Mouse (Mus musculus) B cell, adult 2 months (primary cell): Measurements from ENCODE around the gene Psat1.

Experiments
- DNase-seq, 2 experiments: peaks; one replicate each; pipeline ENCODE4 v3.0.0; 2022

The Psat1 gene

GRCm38 (mm10) chr19:15924181-15924865 lies 22.8 kb downstream of the Psat1 start:
- DNase-seq = peak in 1 of 2 experiments; percentile 54

DNA sequence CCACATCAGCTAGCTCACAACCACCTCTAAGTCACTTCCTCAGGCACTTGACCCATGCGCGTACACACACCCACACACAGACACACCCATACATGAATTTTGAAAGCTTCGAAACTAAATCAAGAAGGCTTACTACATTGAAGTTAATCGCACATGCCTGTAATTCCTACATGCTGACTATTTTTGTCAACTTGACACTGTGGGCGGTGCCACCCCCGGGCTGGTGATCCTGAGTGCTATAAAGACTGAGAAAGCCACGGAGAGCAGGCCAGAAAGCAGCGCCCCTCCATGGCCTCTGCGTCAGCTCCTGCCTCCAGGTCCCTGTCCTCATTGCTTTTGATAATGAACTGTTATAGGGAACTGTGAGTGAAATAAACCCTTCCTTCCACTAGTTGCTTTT lies 23.7 kb downstream of the Psat1 start:
- peak; percentile 36 to 47 for DNase-seq

DNA sequence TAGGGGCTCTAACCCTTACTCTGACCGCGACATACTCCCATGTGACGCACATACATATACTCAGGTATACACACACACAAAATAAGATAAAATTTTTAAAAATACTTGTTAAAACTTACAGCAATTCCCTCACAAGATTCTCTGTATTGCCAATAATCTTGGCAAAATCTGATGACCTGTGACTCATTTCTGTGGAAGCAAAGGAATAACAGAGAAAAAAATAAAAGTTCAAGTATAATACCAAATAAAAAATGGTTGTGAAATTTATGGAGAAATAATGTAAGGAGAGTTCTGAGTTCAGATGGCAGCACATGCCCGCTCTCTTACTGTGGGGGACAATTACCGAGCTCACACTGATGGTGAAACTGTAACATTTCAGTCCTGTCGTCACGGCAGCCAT lies 27.8 kb downstream of the Psat1 start:
- no peak for DNase-seq

- no peak for DNase-seq
These were observed 29.0 kb downstream of the Psat1 start for GRCm38 (mm10) chr19:15918111-15918510.

DNA sequence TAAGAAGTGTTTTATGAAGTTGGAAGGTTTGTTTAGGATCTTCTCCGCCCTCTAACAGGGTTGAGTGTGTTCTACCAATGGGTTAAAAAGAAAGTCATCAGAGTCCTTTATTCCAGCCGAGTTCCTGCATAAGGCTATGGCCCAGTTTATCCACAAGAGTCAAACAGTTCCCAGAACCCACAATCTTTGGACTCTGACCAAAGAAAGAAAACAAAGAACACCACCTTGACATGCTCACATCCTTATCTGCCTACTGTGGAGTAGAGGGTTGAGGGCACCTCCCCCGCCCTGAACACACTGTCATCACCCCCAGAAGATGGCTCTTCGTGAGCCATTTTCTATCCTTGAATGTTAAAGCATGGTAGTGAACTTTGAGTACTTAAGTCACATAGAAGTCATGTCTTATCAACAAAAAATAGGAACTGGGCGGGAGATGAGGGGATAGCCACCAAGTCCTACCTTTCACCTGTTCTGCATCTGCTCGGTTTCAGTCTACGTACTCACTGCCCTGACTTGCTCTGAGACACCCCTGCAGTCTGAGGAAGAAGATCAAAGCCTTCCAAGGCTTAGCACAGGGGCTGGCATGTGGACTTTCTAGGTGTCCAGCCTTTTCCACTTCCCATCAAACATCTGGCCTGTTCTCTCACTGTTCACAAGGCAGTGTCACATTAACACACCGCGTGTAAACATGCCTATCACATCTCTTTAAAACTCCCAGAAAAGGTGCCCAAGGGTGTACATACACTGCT lies 33.7 kb downstream of the Psat1 start:
- no peak for DNase-seq

GRCm38 (mm10) chr19:15911441-15911840 lies 35.7 kb downstream of the Psat1 start:
- DNase-seq = no peak

GRCm38 (mm10) chr19:15910987-15911386 lies 36.1 kb downstream of the Psat1 start:
- no peak for DNase-seq

- no peak for DNase-seq
These were observed 36.6 kb downstream of the Psat1 start for GRCm38 (mm10) chr19:15910488-15910887.

DNA sequence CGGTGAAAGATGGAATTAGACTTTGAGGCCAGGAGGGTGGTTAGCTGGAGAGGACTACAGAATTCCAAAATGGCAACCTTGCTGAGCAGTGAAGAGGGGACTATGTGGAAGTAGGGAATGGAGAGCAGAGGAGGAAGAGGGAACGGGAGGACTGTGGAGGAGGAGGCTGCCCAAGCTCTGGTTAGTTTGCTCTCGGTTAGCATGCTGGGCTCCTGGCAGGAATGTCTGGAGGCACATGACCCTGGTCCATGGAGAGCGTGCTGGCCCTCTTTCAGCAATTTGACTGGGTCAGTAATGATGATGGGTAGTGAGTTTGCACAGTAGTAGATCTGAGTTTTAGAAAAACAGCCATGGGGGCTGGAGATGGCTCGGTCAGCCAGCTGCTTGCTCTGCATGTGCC lies 39.1 kb downstream of the Psat1 start:
- no peak for DNase-seq

DNA sequence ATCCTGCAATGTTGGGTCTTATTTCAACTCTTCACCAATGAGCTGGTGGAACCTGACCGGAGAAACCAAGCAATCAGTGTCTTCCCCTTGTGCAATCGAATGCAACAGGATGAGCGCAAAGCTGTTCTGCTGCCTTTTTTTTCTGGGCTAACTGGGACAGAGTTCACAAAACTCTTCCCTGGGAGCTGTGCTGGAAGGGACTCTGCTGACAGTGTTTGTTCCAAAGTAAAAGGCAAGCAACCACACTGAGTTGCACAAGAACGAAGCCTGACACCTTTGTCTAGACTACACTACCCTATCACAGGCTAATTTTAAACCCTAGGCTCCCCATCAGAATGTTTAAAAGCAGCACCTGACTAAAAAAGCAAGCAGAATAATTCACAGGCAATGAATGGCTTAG lies 42.4 kb downstream of the Psat1 start:
- DNase-seq = no peak

DNA sequence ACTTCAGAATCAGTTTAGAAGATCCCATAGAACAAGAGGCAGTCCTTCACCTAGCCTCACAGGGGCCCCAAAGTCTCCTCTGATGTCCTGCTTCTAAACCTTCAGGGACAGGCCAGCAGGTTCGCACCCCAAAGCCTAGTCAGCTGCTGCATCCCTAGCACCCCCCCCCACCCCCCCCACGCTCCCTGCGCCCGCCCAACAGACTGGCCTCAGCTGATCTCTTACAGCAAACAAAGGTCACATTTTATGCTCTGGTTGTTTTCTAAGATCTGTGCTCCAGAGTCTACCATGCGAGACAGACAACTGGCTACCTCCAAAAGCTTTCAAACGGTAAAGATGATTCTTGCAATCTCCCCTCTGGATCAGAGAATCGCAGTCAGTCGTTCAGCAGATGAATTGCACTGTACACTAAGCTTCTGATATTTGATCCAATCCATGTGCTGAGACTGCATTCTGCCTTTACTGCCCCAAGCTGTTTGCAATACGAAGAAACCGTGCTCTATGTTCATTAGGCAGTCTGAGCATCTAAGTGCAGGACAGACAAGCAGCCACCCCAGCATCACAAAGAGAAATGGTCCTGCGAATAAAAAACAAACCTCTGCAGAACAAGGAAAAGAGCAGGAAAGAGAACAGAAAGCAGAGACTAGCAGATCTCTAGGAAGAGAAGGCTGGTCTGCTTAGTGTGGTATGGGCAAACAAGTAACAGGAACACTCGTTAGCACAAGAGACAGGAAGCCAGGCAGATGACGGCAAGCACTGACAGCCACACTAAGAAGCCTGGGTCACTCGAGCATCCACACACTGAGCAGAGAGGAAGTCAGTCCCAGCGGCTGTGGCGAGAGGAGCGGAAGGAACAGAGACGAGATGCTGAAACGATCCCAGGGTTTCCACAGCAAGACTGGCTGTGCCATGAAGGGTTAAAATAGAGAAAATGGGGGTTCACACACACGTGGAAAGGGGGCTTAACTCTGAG lies 43.3 kb downstream of the Psat1 start:
- peak; percentile 34 to 35 for DNase-seq

DNA sequence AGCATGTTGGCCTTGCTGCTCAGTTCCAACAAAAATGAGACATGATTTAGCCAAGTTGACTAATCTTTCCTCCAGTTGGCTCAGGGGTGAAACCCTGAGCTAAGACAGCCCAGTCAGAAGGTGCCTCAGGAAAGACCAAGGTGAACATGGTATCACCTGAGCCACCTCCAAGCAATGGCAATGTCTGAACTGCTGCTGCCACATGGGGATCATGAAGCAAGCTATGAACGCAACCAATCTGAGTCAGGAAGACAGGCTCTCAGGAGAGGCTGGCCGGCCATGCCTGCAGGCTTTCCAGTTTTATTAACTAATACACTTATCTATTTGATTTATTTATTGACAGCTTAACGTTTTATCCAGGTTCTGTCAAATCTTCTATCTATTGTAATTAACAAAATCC lies 51.5 kb downstream of the Psat1 start:
- no peak for DNase-seq

DNA sequence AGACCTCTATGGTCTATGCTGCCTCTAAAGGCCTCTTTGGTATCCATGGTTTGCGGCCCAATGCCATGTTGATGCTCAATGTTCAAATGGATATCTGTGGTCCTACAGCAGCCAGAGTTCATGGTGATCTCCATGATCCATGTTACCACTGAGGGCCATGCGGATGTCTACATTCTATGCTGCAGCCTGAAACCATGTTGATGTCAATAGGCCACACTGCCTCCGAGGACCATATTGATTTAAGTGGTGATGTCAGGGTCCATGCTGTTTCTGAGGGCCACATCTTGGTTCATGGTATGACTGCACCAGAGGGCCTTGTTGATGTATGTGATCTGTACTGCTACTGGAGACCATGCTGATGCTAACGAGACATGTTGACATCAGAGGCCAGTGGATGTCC lies 55.0 kb downstream of the Psat1 start:
- no peak for DNase-seq

DNA sequence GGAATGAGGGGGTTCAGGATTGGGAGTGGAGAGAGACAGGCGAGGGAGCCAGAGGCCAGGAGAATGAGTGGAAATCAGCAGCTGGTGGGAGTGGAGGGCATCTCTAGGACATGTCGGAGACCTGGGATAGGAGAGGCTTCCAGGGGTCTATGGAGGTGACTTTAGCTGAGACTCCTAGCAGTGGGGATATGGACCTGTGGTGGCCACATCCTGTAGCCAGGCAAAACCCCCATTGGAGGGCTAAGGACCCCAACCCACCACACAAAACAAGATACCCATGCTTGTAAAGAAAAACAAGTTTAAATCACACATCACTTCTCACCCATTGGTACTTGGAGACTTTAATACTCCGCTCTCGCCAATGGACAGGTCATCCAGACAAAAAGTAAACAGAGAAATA lies 58.7 kb downstream of the Psat1 start:
- no peak for DNase-seq

DNA sequence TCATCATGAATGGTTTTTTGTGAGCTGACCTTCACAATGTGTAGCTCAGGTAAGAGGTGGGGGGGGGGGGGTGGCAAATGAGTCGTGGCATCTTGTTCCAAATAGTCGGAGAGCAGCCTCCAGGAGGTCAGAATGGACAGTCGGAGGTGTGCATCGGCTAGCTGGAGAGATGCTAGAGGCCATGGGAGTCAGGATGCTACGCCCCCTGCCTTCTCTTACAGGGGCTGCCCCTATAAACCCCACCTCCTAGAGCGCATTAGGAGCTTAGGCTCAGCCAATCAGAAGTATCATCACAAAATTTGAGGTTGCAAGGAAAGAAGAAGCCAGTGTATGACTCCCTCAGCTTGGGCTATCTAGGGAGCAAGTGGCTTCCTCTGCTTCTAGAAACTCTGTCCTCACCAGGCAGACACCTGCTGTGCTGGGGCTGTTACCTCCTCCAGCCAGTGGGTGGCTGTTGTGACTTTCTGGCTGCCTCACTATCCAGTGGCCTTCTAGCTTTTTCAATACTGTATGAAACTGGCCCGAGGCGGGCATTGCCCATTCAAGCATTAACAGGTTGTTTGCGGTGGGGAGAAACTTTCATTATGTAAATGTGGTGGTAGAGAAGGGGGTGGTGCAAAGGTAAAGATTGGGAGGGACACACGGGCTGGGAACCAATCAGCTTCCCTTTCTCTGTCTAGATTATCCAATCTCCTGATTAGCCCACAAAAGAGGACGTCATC lies 64.3 kb downstream of the Psat1 start:
- peak; percentile 78 to 82 for DNase-seq

- DNase-seq = no peak
These were observed 66.4 kb downstream of the Psat1 start for GRCm38 (mm10) chr19:15880731-15881130.

DNA sequence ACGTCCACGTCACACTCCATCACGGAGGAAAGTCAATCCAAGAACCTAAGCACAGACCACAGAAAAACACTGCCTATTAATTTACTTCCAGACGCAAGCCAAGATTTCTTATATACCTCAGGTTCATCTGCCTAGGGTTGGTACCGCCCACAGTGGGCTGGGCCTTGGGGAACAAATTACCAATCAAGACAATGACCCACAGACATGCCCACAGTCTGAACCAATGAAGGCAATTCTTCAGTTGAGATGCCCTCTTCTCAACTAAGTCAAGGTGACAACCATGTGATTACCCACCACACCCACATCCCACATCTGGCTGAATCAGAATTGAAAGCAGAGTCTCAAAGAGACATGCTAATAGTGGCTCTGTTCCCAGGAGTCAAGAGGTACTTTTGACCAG lies 67.9 kb downstream of the Psat1 start:
- no peak for DNase-seq

DNA sequence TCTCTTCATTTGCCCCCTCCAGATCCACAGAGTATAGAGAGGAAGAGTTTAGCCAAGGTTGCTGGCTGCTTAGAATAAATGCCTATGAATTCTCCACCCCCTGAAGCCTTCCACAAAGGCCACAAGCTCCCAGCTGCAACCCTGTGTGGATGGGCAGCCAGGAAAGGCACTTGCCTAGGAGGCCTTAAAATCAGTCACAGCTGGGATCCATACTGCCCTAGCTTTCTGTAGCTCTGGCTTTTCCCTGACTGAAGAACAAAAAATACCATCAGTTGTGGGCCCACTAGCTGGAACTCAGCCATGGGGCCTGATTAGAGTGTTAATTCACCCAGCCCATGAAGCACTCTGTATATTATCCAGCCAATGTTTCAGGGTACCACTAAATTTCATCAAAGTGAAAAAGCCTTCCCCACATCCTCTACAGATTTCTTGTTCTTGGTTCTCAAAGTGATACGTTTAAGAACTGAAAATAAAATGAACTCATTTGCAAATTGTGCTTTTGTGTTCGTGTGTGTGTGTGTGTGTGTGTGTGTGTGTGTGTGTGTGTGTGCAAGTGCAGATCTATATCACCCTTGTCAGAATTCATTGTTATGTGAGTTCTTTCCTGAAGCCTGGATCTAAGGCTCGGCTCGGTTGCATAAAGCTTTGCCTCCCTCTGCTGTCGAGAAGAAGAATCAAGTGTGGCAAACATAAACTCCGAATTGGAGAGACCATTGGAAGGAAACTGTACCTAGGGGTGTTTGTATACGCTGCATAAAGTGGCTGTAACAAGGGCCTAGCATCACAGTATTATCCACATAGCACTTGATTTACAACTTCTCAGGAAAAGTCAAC lies 78.1 kb downstream of the Psat1 start:
- peak; percentile 49 to 50 for DNase-seq

DNA sequence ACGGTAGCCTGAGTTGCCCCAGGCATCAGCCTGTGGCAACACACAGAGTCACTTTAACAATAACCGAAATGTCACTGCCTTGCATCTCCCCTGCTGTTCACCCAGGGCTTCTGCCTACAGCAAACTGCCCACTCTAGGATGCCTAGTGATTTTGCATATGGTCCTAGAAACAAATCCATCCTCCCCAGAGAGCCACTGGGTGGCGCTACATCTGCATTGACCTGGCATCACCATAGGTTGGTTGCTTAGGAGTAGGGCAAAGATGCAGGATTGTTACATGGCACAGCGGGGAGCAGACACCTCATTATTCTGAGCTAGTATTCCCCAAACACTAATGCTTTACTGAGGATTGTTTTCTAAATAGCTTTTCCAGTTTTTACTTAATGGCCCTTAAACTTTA lies 80.3 kb downstream of the Psat1 start:
- peak; percentile 54 to 58 for DNase-seq

- DNase-seq = no peak
These were observed 81.0 kb downstream of the Psat1 start for GRCm38 (mm10) chr19:15866126-15866525.

GRCm38 (mm10) chr19:15865431-15865830 lies 81.7 kb downstream of the Psat1 start:
- DNase-seq = no peak

GRCm38 (mm10) chr19:15864129-15864528 lies 83.0 kb downstream of the Psat1 start:
- no peak for DNase-seq
